Mouse (Mus musculus): ENCODE data around the gene Actg1.

Gene Actg1

GRCm38 (mm10) chr11:120308441-120309320 lies 39.7 kb downstream of the Actg1 start:
- no peak for DNase-seq

GRCm38 (mm10) chr11:120307566-120308430 lies 40.5 kb downstream of the Actg1 start:
- peak; percentile 97 for DNase-seq

GRCm38 (mm10) chr11:120307132-120307413 lies 41.3 kb downstream of the Actg1 start:
- no peak for DNase-seq

- no peak for DNase-seq
Observed at GRCm38 (mm10) chr11:120306366-120307131, 41.8 kb downstream of the Actg1 start.

- no peak for DNase-seq
Observed at GRCm38 (mm10) chr11:120305535-120306365, 42.6 kb downstream of the Actg1 start.

- peak; percentile 89 for DNase-seq
Observed at GRCm38 (mm10) chr11:120304886-120305534, 43.3 kb downstream of the Actg1 start.

GRCm38 (mm10) chr11:120304350-120304694 lies 44.0 kb downstream of the Actg1 start:
- DNase-seq, result peak; percentile 48

- DNase-seq, result no peak
Observed at GRCm38 (mm10) chr11:120303559-120304349, 44.6 kb downstream of the Actg1 start.

GRCm38 (mm10) chr11:120303119-120303518 lies 45.2 kb downstream of the Actg1 start:
- no peak for DNase-seq

- DNase-seq, result no peak
Observed at GRCm38 (mm10) chr11:120299484-120299883, 48.9 kb downstream of the Actg1 start.

- DNase-seq, result no peak
Observed at GRCm38 (mm10) chr11:120298441-120299141, 49.8 kb downstream of the Actg1 start.

- DNase-seq, result no peak
Observed at GRCm38 (mm10) chr11:120297767-120298166, 50.6 kb downstream of the Actg1 start.

- no peak for DNase-seq
Observed at GRCm38 (mm10) chr11:120296305-120297144, 51.8 kb downstream of the Actg1 start.
